Mouse (Mus musculus): ENCODE data around the gene Tomm20. TPM values are rescaled to one million over a fixed set of nuclear protein-coding genes. Genes with fewer than 3 reads are reported as not detected.

The Tomm20 gene
- polyA plus RNA-seq, 1 experiment from 2014 or later, result 229 TPM

DNA sequence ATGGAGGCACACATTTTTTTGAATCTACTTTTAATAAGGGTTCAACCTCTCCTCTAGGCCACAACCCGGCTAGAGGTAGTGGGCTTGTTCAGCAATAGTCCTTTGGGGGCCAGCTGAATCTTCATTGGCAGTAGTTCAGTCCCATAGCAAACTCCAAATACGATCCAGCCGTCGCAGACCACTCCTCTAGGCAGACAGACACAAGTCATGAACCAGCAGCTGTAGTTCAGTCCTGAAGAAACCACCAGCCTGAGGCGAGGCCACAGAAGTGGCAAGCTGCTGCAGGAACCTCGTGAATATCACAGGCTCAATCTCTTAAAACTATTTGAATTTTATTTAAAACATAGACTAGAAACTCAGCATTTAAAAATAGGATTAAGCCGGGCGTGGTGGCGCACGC, 32.4 kb upstream of the Tomm20 start:
- Histone ChIP-seq H3K36me3 (ENCODE audit: control insufficient read depth, insufficient read depth, low read length) (no peaks in the 10 kb centered on the region), H3K9me3 (replicated peaks; ENCODE audit: control insufficient read depth, low read length) (no peaks in the 10 kb centered on the region), H3K27ac (ENCODE audit: low read depth, low read length) (no peak overlapping the region), H3K4me3 (ENCODE audit: low read depth, low read length) (no peak overlapping the region), H3K4me1 (ENCODE audit: control insufficient read depth, insufficient read depth, low read length) (no peaks in the 10 kb centered on the region), H3K9ac (ENCODE audit: low read length) (no peak overlapping the region), H3K4me2 (ENCODE audit: low read length) (no peak overlapping the region), H3K27me3 (replicated peaks; ENCODE audit: control insufficient read depth, insufficient read depth, low read length) (no peaks in the 10 kb centered on the region; the same call in 1 of the 2 replicates)
- DNase-seq (ENCODE audit: low spot score), result no peak
- no peak for ATAC-seq
- WGBS, result 87% methylated on average over 10 of the region's 10 CpGs

DNA sequence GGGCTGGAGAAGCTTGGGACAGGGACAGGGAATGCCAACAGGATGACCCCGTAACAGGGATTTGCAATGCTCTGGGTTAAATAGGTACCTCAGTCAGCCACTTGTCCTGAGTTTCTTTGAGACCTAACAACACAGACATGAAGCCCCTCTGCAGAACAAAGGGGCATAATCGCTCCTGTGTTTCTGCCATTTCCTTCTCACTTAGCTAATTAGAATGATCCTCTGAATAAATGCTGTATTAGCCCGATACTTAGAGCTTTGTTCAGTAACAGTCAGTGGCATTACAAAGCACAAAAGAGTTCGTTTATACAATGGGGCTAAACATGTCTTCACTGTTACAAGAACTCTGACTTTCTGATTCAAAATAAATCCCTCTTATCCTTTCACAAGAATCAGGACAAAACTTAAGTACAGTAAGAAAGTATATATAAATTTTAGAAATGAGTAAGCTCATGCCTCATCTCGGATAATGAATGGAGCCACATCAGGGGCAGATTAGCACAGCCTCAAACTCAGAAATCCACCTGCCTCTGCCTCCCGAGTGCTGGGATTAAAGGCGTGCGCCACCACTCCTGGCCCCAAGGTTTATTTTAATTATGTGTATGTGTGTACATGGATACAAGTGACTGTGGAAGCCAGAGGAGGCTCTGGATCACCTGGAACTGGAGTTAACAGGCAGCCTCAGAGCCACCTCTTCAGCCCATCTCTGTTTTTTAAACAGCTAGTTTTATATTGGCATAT, 31.1 kb upstream of the Tomm20 start:
- no peak overlapping the region for H3K9ac ChIP-seq (ENCODE audit: low read length)
- H3K36me3 ChIP-seq (ENCODE audit: control insufficient read depth, insufficient read depth, low read length), result no peaks in the 10 kb centered on the region
- no peak overlapping the region for H3K4me3 ChIP-seq (ENCODE audit: low read depth, low read length)
- no peak overlapping the region for H3K27ac ChIP-seq (ENCODE audit: low read depth, low read length)
- no peaks in the 10 kb centered on the region for H3K4me1 ChIP-seq (ENCODE audit: control insufficient read depth, insufficient read depth, low read length)
- no peak overlapping the region for H3K4me2 ChIP-seq (ENCODE audit: low read length)
- H3K9me3 ChIP-seq (replicated peaks; ENCODE audit: control insufficient read depth, low read length), result no peaks in the 10 kb centered on the region
- H3K27me3 ChIP-seq (replicated peaks; ENCODE audit: control insufficient read depth, insufficient read depth, low read length), result no peaks in the 10 kb centered on the region; the same call in 1 of the 2 replicates
- DNase-seq (ENCODE audit: low spot score), result no peak
- ATAC-seq, result no peak
- 34% methylated on average over 8 of the region's 8 CpGs for WGBS

DNA sequence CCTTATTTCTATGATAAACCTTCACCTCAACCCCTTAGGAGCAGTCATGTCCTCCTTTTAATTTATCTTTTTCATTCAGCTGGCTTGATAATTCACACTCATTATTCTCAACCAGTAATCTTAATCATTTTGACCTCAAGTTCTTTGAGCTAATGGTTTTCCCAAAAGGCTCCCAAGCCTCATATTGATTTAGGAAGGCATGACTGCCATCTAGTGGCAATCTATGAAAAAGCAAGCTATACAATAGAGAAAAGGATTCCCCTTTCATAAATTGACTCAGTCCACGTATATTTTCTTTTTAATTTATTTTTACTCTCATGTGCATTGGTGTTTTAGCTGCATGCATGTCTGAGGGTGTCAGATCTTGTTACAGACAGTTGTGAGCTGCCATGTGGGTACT, 30.1 kb upstream of the Tomm20 start:
- Histone ChIP-seq H3K4me3 (ENCODE audit: low read depth, low read length) (no peak overlapping the region), H3K27me3 (replicated peaks; ENCODE audit: control insufficient read depth, insufficient read depth, low read length) (no peaks in the 10 kb centered on the region; the same call in 1 of the 2 replicates), H3K4me1 (ENCODE audit: control insufficient read depth, insufficient read depth, low read length) (no peaks in the 10 kb centered on the region), H3K9ac (ENCODE audit: low read length) (no peak overlapping the region), H3K4me2 (ENCODE audit: low read length) (no peak overlapping the region), H3K9me3 (replicated peaks; ENCODE audit: control insufficient read depth, low read length) (no peaks in the 10 kb centered on the region), H3K27ac (ENCODE audit: low read depth, low read length) (no peak overlapping the region), H3K36me3 (ENCODE audit: control insufficient read depth, insufficient read depth, low read length) (no peaks in the 10 kb centered on the region)
- DNase-seq (ENCODE audit: low spot score) (peak; percentile 86), ATAC-seq (no peak)
- WGBS, result 9% methylated on average over 1 of the region's 1 CpGs

DNA sequence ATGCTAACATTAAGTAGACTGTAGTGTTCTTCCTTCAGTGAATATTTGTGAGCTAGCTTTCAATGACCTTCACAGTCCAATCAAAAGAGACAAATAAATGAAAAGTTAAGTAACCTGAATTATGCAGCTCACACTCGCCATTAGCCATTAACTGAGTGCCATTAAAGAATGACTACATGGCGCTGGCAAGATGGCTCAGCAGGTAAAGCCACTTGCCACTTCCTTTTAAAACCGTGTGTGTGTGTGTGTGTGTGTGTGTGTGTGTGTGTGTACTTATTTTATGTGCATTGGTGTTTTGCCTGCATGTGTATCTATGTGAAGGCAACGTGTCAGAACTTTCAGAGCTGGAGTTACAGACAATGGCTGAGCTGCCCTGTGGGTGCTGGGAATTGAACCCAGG, 28.9 kb upstream of the Tomm20 start:
- DNase-seq (ENCODE audit: low spot score), result no peak

DNA sequence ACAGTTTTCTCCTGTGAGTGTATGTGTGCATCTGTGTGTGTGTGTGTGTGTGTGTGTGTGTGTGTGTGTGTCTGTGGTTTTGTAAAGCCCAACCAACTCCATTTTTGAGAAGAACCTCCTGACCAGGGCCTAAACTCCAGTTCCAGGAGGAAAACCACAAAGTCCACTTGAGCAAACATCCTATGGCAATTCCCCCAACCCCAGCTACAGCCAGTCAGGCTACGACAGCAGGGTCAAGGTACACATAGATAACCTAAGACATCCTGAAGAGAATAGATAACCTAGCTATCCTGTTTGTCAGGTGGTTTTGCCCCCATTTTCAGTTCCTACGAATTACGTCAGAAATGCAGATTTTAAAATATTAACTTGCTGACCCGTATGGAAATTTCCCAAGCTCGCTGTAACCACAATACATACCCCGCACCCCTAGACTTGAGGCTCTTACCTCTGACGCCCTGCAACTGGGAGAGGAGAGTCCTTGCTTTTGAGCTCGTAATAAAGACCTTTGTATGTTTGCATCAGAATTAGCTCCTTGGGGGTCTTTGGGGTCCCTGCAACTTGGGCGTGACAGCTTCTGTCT, 28.1 kb upstream of the Tomm20 start:
- Histone ChIP-seq H3K36me3 (ENCODE audit: control insufficient read depth, insufficient read depth, low read length) (peaks cover 3% of the 10 kb centered on the region; the same call in 1 of the 2 replicates), H3K9me3 (replicated peaks; ENCODE audit: control insufficient read depth, low read length) (no peaks in the 10 kb centered on the region), H3K4me3 (ENCODE audit: low read depth, low read length) (no peak overlapping the region), H3K4me1 (ENCODE audit: control insufficient read depth, insufficient read depth, low read length) (peaks cover 3% of the 10 kb centered on the region; the same call in 1 of the 2 replicates), H3K9ac (ENCODE audit: low read length) (no peak overlapping the region), H3K27ac (ENCODE audit: low read depth, low read length) (no peak overlapping the region), H3K27me3 (replicated peaks; ENCODE audit: control insufficient read depth, insufficient read depth, low read length) (no peaks in the 10 kb centered on the region; the same call in 1 of the 2 replicates), H3K4me2 (ENCODE audit: low read length) (no peak overlapping the region)
- no peak for DNase-seq (ENCODE audit: low spot score)
- WGBS, result 72% methylated on average over 9 of the region's 9 CpGs
- ATAC-seq, result no peak

More for the DNA sequence above, 28.9 kb upstream of the Tomm20 start:
- H3K4me3 ChIP-seq (ENCODE audit: low read depth, low read length), result no peak overlapping the region
- H3K36me3 ChIP-seq (ENCODE audit: control insufficient read depth, insufficient read depth, low read length), result no peaks in the 10 kb centered on the region
- H3K4me2 ChIP-seq (ENCODE audit: low read length), result no peak overlapping the region
- no peaks in the 10 kb centered on the region; the same call in 1 of the 2 replicates for H3K27me3 ChIP-seq (replicated peaks; ENCODE audit: control insufficient read depth, insufficient read depth, low read length)
- no peaks in the 10 kb centered on the region for H3K9me3 ChIP-seq (replicated peaks; ENCODE audit: control insufficient read depth, low read length)
- WGBS, result 72% methylated on average over 4 of the region's 4 CpGs
- H3K9ac ChIP-seq (ENCODE audit: low read length), result no peak overlapping the region
- ATAC-seq, result no peak
- H3K27ac ChIP-seq (ENCODE audit: low read depth, low read length), result no peak overlapping the region
- H3K4me1 ChIP-seq (ENCODE audit: control insufficient read depth, insufficient read depth, low read length), result peaks cover 3% of the 10 kb centered on the region; the same call in 1 of the 2 replicates

DNA sequence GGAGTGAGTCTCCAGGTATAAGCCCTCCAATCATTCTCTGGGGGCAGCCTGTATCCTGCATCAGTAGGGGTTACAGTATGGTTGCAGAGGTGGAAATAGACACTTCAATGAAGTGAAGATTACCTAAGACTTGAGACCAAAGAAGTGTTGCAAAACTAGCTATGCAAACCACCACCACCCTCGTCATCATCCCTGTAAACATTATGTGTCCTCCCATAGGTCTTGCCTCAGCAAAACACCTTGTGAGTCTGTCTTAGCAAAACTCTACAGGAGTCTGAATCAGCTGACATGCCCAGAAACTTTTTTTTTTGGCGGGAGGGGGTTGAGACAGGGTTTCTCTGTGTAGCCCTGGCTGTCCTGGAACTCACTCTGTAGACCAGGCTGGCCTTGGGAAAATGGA, 27.0 kb upstream of the Tomm20 start:
- Histone ChIP-seq H3K4me3 (ENCODE audit: low read depth, low read length) (no peak overlapping the region), H3K4me2 (ENCODE audit: low read length) (no peak overlapping the region), H3K9ac (ENCODE audit: low read length) (no peak overlapping the region), H3K27me3 (replicated peaks; ENCODE audit: control insufficient read depth, insufficient read depth, low read length) (no peaks in the 10 kb centered on the region; the same call in 1 of the 2 replicates), H3K4me1 (ENCODE audit: control insufficient read depth, insufficient read depth, low read length) (peaks cover 3% of the 10 kb centered on the region; the same call in 1 of the 2 replicates), H3K36me3 (ENCODE audit: control insufficient read depth, insufficient read depth, low read length) (peaks cover 11% of the 10 kb centered on the region), H3K9me3 (replicated peaks; ENCODE audit: control insufficient read depth, low read length) (no peaks in the 10 kb centered on the region), H3K27ac (ENCODE audit: low read depth, low read length) (no peak overlapping the region)
- ATAC-seq (no peak), DNase-seq (ENCODE audit: low spot score) (no peak)
- 77% methylated on average over 2 of the region's 2 CpGs for WGBS

DNA sequence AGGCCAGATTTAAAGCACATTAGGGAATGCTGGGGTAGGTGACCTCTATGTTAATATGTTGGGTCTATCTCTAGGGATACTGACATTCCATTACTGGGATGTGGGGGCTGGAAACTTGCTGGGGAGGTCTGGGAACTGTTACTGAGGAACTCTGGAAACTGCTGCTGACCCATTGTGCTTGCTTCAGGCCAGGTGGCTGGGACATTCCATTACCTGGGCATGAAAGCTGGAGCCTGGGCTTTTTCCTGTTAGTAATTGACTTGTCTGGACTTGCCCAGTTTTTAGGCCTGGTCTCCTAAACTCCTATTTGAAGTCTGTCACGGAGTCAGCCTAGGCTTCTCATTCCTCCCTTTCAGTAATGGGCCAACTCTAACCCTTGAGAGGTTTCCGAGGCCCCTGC, 26.5 kb upstream of the Tomm20 start:
- H3K4me2 ChIP-seq (ENCODE audit: low read length), result no peak overlapping the region

DNA sequence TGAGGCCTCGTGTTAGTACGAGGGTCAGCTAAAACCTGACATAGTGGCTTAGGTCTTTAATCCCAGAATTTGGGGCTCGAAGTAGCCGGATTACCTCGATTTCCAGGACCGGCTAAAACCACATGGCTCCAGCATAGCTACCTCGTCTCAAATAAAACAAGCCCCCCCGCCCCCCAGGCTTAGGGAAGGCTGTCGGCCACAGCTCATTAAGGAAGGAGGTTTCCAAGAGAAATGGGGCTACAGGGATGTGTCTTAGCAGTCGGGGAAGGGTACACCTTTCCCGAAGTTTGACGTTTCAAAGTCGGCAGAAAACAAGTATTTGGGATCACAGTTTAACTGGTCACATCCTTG, 25.6 kb upstream of the Tomm20 start:
- H3K9me3 ChIP-seq (replicated peaks; ENCODE audit: control insufficient read depth, low read length), result no peaks in the 10 kb centered on the region
- ATAC-seq, result no peak; the same call in none of the 2 replicates
- peak overlapping the region; percentile 88 for H3K4me3 ChIP-seq (ENCODE audit: low read depth, low read length)
- H3K4me2 ChIP-seq (ENCODE audit: low read length), result peak overlapping the region; percentile 77
- peaks cover 3% of the 10 kb centered on the region; the same call in 1 of the 2 replicates for H3K4me1 ChIP-seq (ENCODE audit: control insufficient read depth, insufficient read depth, low read length)
- H3K36me3 ChIP-seq (ENCODE audit: control insufficient read depth, insufficient read depth, low read length), result peaks cover 22% of the 10 kb centered on the region
- DNase-seq (ENCODE audit: low spot score), result no peak
- 12% methylated on average over 13 of the region's 13 CpGs for WGBS
- H3K27ac ChIP-seq (ENCODE audit: low read depth, low read length), result peak overlapping the region; percentile 84
- H3K9ac ChIP-seq (ENCODE audit: low read length), result peak overlapping the region; percentile 87
- no peaks in the 10 kb centered on the region for H3K27me3 ChIP-seq (replicated peaks; ENCODE audit: control insufficient read depth, insufficient read depth, low read length)

More for the DNA sequence above, 26.5 kb upstream of the Tomm20 start:
- H3K36me3 ChIP-seq (ENCODE audit: control insufficient read depth, insufficient read depth, low read length), result peaks cover 16% of the 10 kb centered on the region
- H3K9me3 ChIP-seq (replicated peaks; ENCODE audit: control insufficient read depth, low read length), result no peaks in the 10 kb centered on the region
- DNase-seq (ENCODE audit: low spot score) (no peak), ATAC-seq (no peak)
- no peak overlapping the region for H3K27ac ChIP-seq (ENCODE audit: low read depth, low read length)
- no peak overlapping the region for H3K9ac ChIP-seq (ENCODE audit: low read length)
- H3K4me1 ChIP-seq (ENCODE audit: control insufficient read depth, insufficient read depth, low read length), result peaks cover 3% of the 10 kb centered on the region; the same call in 1 of the 2 replicates
- no peaks in the 10 kb centered on the region for H3K27me3 ChIP-seq (replicated peaks; ENCODE audit: control insufficient read depth, insufficient read depth, low read length)
- WGBS, result 92% methylated on average over 2 of the region's 2 CpGs
- no peak overlapping the region for H3K4me3 ChIP-seq (ENCODE audit: low read depth, low read length)

Measured in forebrain, embryonic 14.5 days (tissue).